Mouse (Mus musculus): ENCODE measurements at regions not wholly inside any gene's neighbourhood (a gene's known extent, or its start where the extent isn't known, plus 50 kb on each side); places are given as distances from the start of the nearest gene placed in this dataset.

DNA sequence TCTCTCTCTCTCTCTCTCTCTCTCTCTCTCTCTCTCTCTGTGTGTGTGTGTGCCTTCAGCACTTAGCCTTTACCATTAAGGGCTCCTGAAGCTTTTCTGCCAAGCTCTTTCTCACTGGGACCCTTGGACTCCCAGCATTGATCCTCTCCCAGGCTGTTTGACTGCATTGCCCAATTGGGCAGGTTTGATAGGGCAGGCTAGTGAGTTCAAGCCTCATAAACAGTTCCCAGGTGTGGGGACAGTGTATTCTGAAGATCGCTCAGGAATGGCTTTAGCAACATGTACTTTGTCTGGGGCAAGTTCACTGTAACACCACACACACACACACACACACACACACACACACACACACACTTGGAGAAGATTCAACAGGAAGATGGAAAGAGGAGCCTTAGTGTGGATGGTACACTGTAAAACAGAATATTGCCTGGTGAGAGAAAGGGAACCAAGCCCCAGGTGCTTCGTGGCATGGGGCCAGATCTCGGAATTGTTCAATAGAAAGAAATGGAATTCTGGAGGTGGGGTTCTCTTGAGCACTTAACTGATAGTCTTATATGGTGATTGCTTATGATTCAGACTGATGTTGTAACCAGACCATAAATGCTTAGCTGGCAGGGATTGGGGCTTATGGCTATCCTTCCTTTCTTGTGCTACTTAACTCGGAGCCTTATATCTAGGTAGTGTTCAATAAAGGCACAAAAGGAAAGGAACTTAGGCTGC lies 229.5 kb downstream of the 4933412E24Rik start:
- no peak for ATAC-seq (ENCODE audit: insufficient read depth)
- 77% methylated on average over 4 of the region's 4 CpGs for WGBS
- H3K9ac ChIP-seq, result no peak overlapping the region
- DNase-seq, result peak; percentile 12
- no peak overlapping the region for H3K4me3 ChIP-seq (ENCODE audit: low read depth, low read length)
- H3K36me3 ChIP-seq (ENCODE audit: insufficient read depth), result no peaks in the 10 kb centered on the region
- H3K4me2 ChIP-seq, result no peak overlapping the region
- no peak for TF ChIP-seq CTCF (IDR thresholded peaks at IDR 0.05; ENCODE audit: low read depth)
- no peaks in the 10 kb centered on the region for H3K9me3 ChIP-seq (ENCODE audit: low read depth, low read length)
- H3K27me3 ChIP-seq (ENCODE audit: insufficient read depth, low read length), result no peaks in the 10 kb centered on the region
- H3K27ac ChIP-seq (ENCODE audit: low read depth), result no peak overlapping the region
- peaks cover 9% of the 10 kb centered on the region for H3K4me1 ChIP-seq (ENCODE audit: insufficient read depth)

DNA sequence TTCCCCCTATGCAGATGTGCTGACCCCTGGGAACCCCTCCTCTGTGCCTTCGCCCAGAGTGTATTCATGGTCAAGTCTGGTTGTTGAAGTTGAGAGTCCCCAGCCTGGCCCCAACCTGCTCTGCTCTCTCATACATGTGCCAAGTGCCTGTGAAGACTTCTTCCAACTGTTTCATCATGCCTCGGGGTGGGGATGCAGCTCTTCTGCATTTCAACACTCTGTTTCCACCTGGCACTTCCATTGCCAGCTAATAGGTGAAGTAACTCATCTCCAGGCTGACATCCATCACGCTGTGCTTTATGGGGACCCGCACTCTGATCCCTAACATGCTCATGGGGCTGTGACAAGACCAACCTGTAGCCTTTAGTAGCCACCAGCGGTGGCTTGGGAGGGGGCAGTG lies 230.4 kb downstream of the 4933412E24Rik start:
- H3K4me2 ChIP-seq, result no peak overlapping the region
- H3K4me1 ChIP-seq (ENCODE audit: insufficient read depth), result peaks cover 9% of the 10 kb centered on the region
- DNase-seq, result no peak
- no peaks in the 10 kb centered on the region for H3K27me3 ChIP-seq (ENCODE audit: insufficient read depth, low read length)
- no peaks in the 10 kb centered on the region for H3K36me3 ChIP-seq (ENCODE audit: insufficient read depth)
- no peak overlapping the region for H3K4me3 ChIP-seq (ENCODE audit: low read depth, low read length)
- TF ChIP-seq CTCF (IDR thresholded peaks at IDR 0.05; ENCODE audit: low read depth), result no peak
- H3K9ac ChIP-seq, result no peak overlapping the region
- no peak for ATAC-seq (ENCODE audit: insufficient read depth)
- no peaks in the 10 kb centered on the region for H3K9me3 ChIP-seq (ENCODE audit: low read depth, low read length)
- 80% methylated on average over 5 of the region's 5 CpGs for WGBS
- H3K27ac ChIP-seq (ENCODE audit: low read depth), result no peak overlapping the region

DNA sequence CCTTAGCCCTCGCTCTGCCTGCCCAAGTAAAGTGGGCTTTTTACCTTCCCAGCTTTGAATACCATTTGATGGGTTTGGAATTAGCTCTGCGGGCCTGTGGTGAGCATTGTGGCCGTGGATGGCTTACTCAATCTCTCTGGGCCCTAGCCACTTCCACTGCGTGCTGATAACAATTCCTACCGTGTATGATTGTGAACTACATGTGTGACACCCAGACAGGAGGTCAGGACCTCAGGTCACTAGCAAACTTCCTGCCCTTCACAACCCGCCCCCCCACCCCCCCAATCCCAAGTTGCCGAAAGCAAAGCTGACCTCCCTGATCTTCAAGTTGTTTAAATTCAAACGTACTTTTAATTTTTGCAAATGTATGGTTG lies 231.9 kb downstream of the 4933412E24Rik start:
- H3K36me3 ChIP-seq (ENCODE audit: insufficient read depth), result no peaks in the 10 kb centered on the region
- ATAC-seq (ENCODE audit: insufficient read depth) (no peak), DNase-seq (no peak)
- H3K27ac ChIP-seq (ENCODE audit: low read depth), result no peak overlapping the region
- peaks cover 9% of the 10 kb centered on the region for H3K4me1 ChIP-seq (ENCODE audit: insufficient read depth)
- no peaks in the 10 kb centered on the region for H3K27me3 ChIP-seq (ENCODE audit: insufficient read depth, low read length)
- no peak overlapping the region for H3K4me3 ChIP-seq (ENCODE audit: low read depth, low read length)
- no peak for TF ChIP-seq CTCF (IDR thresholded peaks at IDR 0.05; ENCODE audit: low read depth)
- H3K4me2 ChIP-seq, result peak overlapping the region; percentile 42; the same call in 1 of the 2 replicates
- WGBS, result 37% methylated on average over 8 of the region's 8 CpGs
- H3K9me3 ChIP-seq (ENCODE audit: low read depth, low read length), result no peaks in the 10 kb centered on the region
- H3K9ac ChIP-seq, result no peak overlapping the region

DNA sequence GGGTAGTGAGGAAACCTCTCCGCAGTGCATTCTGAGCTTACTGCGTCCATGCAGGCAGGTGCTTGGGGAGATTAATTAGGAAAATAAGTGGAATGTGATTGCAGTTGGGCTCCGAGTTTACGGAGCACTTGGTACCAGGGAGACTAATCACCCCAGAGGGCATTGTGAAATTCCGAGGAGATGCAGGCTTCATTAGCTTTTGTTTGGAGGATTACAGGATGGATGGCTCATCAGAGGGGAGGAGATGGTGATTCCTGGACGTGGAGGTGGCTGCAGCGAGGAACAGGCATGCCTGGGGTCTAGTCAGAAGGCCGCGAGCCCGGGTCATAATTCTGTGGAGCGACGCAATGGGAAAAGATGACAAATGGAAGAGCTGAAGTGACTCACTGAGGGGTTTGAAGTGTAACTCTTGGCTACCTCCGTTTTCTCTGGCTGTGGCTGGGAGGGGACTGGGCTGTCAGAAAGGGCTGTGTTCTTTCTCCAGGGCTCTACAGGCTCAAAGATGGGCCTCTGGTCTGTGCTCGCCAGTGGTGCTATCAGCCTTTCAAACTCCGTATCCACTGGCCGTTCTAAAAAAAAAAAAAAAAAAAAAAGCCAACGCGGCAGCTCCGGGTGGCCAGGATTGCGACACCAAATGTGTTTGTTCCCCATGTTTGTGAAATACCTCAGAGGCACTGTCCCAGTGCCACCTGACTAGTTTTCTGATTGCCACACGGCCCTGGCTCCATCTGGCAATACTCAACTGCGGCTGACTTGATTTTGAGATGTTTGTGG lies 232.4 kb downstream of the 4933412E24Rik start:
- 5% methylated on average over 22 of the region's 22 CpGs for WGBS
- Histone ChIP-seq H3K36me3 (ENCODE audit: insufficient read depth) (no peaks in the 10 kb centered on the region), H3K4me1 (ENCODE audit: insufficient read depth) (peaks cover 9% of the 10 kb centered on the region), H3K4me3 (ENCODE audit: low read depth, low read length) (no peak overlapping the region), H3K9ac (no peak overlapping the region), H3K27ac (ENCODE audit: low read depth) (no peak overlapping the region), H3K9me3 (ENCODE audit: low read depth, low read length) (no peaks in the 10 kb centered on the region), H3K4me2 (peak overlapping the region; percentile 42), H3K27me3 (ENCODE audit: insufficient read depth, low read length) (no peaks in the 10 kb centered on the region)
- DNase-seq (peak; percentile 55), ATAC-seq (ENCODE audit: insufficient read depth) (peak; percentile 39)
- no peak for TF ChIP-seq CTCF (IDR thresholded peaks at IDR 0.05; ENCODE audit: low read depth)

DNA sequence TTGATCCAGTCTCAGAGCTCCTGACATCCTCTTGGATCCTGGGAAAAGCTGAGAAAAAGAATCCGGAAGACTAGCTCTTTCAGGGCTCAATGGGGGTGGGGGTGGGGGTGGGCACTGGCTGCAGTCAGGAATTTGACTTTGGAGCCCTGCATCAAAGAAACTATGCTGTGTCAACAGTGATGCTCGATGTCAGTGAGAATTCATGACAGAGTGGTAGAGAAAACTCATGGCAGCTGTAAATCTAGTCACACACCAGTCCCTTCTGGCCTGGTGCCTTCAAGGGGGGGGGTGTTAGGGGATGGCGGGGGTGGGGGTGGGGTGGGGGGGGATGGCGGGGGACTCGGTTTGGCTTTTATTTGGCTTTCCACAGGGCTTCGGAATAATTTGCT lies 233.0 kb downstream of the 4933412E24Rik start:
- Histone ChIP-seq H3K4me1 (ENCODE audit: insufficient read depth) (peaks cover 9% of the 10 kb centered on the region), H3K27ac (ENCODE audit: low read depth) (no peak overlapping the region), H3K9me3 (ENCODE audit: low read depth, low read length) (no peaks in the 10 kb centered on the region), H3K36me3 (ENCODE audit: insufficient read depth) (no peaks in the 10 kb centered on the region), H3K4me3 (ENCODE audit: low read depth, low read length) (no peak overlapping the region), H3K9ac (no peak overlapping the region), H3K27me3 (ENCODE audit: insufficient read depth, low read length) (no peaks in the 10 kb centered on the region), H3K4me2 (peak overlapping the region; percentile 42)
- WGBS, result 3% methylated on average over 6 of the region's 6 CpGs
- peak; percentile 68; the same call in 1 of the 2 replicates for ATAC-seq (ENCODE audit: insufficient read depth)
- TF ChIP-seq CTCF (IDR thresholded peaks at IDR 0.05; ENCODE audit: low read depth), result no peak
- peak; percentile 41 for DNase-seq

DNA sequence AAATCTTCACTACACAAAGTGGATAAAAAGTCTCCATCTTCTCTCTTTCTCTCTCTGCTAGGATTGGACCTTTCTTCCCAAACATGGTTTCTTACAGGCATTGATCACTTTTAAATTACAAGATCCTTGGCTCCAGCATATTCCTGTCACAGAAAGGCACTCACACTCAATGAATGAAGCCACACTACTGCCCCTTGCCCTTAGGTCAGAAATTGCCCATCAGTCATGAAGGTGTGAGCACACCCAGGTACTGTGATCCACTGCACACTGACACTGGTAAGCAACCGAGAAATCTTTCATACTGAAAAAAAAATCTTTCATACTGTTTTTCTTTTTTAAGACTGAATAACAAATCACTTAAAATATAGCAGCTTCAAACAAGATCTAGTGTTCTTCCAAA lies 235.9 kb downstream of the 4933412E24Rik start:
- Histone ChIP-seq H3K9me3 (ENCODE audit: low read depth, low read length) (no peaks in the 10 kb centered on the region), H3K27me3 (ENCODE audit: insufficient read depth, low read length) (no peaks in the 10 kb centered on the region), H3K4me3 (ENCODE audit: low read depth, low read length) (no peak overlapping the region), H3K36me3 (ENCODE audit: insufficient read depth) (no peaks in the 10 kb centered on the region), H3K4me1 (ENCODE audit: insufficient read depth) (peaks cover 11% of the 10 kb centered on the region), H3K9ac (no peak overlapping the region), H3K27ac (ENCODE audit: low read depth) (no peak overlapping the region), H3K4me2 (no peak overlapping the region)
- DNase-seq (no peak), ATAC-seq (ENCODE audit: insufficient read depth) (no peak)
- 56% methylated on average over 1 of the region's 1 CpGs for WGBS
- no peak for TF ChIP-seq CTCF (IDR thresholded peaks at IDR 0.05; ENCODE audit: low read depth)

DNA sequence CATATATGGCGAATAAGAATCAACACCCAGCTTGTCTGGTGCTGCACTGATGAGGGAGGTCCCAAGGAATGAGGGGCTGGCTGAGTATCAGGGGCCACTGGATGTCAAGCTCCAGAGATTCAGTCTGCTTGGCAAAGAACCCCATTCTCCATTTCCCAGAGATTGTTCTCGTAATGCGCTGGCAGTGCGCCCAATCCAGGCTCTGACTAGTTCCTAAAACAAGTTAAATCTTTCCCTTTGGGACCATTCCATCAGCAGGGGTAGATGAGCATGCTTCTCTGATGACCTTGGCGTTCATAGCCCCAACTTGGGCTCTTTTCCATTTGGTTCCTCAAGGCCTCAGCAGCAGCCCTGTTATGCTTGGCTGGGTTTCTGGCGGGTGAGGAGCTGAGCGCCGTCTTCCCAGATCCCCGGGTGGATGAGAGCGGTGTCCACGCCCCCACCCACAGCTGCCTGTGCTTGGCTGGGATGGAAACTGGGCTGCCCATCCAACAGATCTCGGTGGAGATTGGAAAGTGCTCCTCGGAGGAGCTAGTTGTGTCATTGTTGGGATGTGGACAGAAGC lies 239.0 kb downstream of the 4933412E24Rik start:
- H3K4me2 ChIP-seq, result no peak overlapping the region
- no peak for TF ChIP-seq CTCF (IDR thresholded peaks at IDR 0.05; ENCODE audit: low read depth)
- H3K9me3 ChIP-seq (ENCODE audit: low read depth, low read length), result no peaks in the 10 kb centered on the region
- 0 out of 2 replicates have a peak, but pooled peaks cover 2% of the 10 kb centered on the region for H3K4me1 ChIP-seq (ENCODE audit: insufficient read depth)
- WGBS, result 64% methylated on average over 13 of the region's 13 CpGs
- DNase-seq (peak; percentile 81), ATAC-seq (ENCODE audit: insufficient read depth) (peak; percentile 87)
- H3K36me3 ChIP-seq (ENCODE audit: insufficient read depth), result no peaks in the 10 kb centered on the region
- H3K4me3 ChIP-seq (ENCODE audit: low read depth, low read length), result no peak overlapping the region
- no peak overlapping the region for H3K27ac ChIP-seq (ENCODE audit: low read depth)
- H3K9ac ChIP-seq, result no peak overlapping the region
- no peaks in the 10 kb centered on the region for H3K27me3 ChIP-seq (ENCODE audit: insufficient read depth, low read length)
